Mouse (Mus musculus) liver, embryonic 14.5 days (tissue): ENCODE results near the gene Rbfox1.

Experiments used
- CTCF ChIP-seq: IDR thresholded peaks from 2 replicates; pipeline ENCODE4 v1.5.1; 2016; ENCODE audit warnings: antibody characterized with exemption, low read depth, control low read depth
- EP300 ChIP-seq: IDR thresholded peaks from 2 replicates; pipeline ENCODE4 v1.6.1; 2016; ENCODE audit warnings: antibody characterized with exemption, low read depth

DNA sequence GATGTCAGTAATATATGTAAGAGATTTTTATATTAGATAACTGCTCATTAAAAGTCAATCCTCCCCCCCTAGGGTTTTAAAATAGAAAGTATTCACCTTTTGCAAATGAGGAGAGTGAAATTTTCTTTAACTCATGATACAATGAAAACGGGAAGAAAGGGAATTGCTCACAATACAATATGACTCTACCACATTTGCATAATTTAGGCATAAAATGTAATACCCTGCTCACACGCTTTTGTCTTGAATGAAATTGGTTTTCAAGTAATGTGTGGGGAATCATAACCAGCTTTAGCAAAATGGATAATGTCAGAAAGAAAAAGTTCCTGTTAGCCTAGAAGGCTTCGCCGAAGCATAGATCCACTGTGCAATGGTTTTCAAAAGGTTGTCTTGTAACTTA, 193.9 kb downstream of the Rbfox1 start:
- TF ChIP-seq CTCF, result no peak
- TF ChIP-seq EP300, result no peak
